Mouse (Mus musculus) forebrain, embryonic 14.5 days (tissue): Measurements from ENCODE around the gene 4930467E23Rik. TPM values are rescaled to one million over a fixed set of nuclear protein-coding genes. Genes with fewer than 3 reads are reported as not detected.
"Not testable (repeated sequence)": the region's sequence is repeated elsewhere in the genome, so short reads cannot be mapped to it uniquely, and the experiment has no call there.

Experiments used
- ATAC-seq: fragments of 200-750 bp; cut with Nextera tagmentation; 2 replicates; pipeline ENCODE4 v1.8.0; 2017; ENCODE audit warnings: mild to moderate bottlenecking, moderate library complexity
- DNase-seq: peaks from one replicate; pipeline ENCODE4 v3.0.0-alpha.2; 2015; ENCODE audit warnings: low spot score
- H3K27ac ChIP-seq: fragments of 300-500 bp; sonication (generic); 2 replicates; pipeline ENCODE4 v1.5.1; 2014; ENCODE audit warnings: low read depth, mild to moderate bottlenecking, control low read depth, low read length, moderate library complexity
- H3K27me3 ChIP-seq: fragments of 300-500 bp; sonication (generic); replicated peaks from 2 replicates; pipeline ENCODE4 v1.6.1; 2014; ENCODE audit warnings: low read length, control low read depth, mixed read lengths; ENCODE audit not compliant: control insufficient read depth, insufficient read depth
- H3K36me3 ChIP-seq: fragments of 300-500 bp; sonication (generic); 2 replicates; pipeline ENCODE4 v1.6.1; 2014; ENCODE audit warnings: low read length, control low read depth; ENCODE audit not compliant: control insufficient read depth, insufficient read depth
- H3K4me1 ChIP-seq: fragments of 300-500 bp; sonication (generic); 2 replicates; pipeline ENCODE4 v1.6.1; 2014; ENCODE audit warnings: antibody characterized with exemption, low read length, control low read depth; ENCODE audit not compliant: control insufficient read depth, insufficient read depth
- H3K4me2 ChIP-seq: fragments of 300-500 bp; sonication (generic); 2 replicates; pipeline ENCODE4 v1.6.1; 2014; ENCODE audit warnings: mild to moderate bottlenecking, control low read depth, low read length
- H3K4me3 ChIP-seq: fragments of 300-500 bp; sonication (generic); 2 replicates; pipeline ENCODE4 v1.5.1; 2014; ENCODE audit warnings: low read depth, low read length, control low read depth
- H3K9ac ChIP-seq: fragments of 300-500 bp; sonication (generic); 2 replicates; pipeline ENCODE4 v1.6.1; 2014; ENCODE audit warnings: mild to moderate bottlenecking, low read length, control low read depth, moderate library complexity
- H3K9me3 ChIP-seq: fragments of 300-500 bp; sonication (generic); replicated peaks from 2 replicates; pipeline ENCODE4 v1.6.1; 2016; ENCODE audit warnings: low read length, control low read depth, mixed read lengths; ENCODE audit not compliant: control insufficient read depth
- WGBS: fragments of 180-500 bp; shearing (Covaris S2); extraction: QIAGEN DNeasy Blood & Tissue Kit; methylation state at CpG from one replicate; pipeline ENCODE4 v1.1.7; 2014; 5-methylcytosine and 5-hydroxymethylcytosine counted together
- polyA plus RNA-seq: library from polyadenylated mRNA; unstranded; fragments of >200 nt; fragmentation: Nextera tagmentation; extraction: Ambion mirVana; gene quantifications from 2 replicates; pipeline ENCODE4 v1.2.1, GENCODE M21; 2014

The 4930467E23Rik gene
- polyA plus RNA-seq, 1 experiment from 2014 or later: not detected

DNA sequence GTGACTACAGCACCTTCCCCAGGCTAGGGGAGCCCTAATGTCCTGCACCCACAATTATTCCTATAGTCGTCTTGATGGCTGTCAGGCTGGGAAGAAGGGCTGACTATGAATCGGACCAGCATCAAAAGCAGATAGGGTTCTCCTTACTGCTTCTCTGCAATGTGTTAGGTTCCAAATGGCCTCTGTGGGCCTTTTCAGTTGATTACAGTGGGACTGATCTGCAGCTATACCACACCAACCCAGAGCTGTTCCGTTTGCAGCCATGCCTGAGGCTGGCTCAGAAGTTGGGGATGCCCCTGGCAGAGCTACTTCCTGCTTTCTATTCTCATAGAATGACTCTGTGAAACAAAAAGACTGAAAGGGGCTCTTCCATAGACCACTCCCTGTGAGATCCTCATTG lies 53.4 kb downstream of the 4930467E23Rik start:
- not testable (repeated sequence) for DNase-seq, ATAC-seq, H3K9me3 ChIP-seq, H3K27ac ChIP-seq, H3K4me3 ChIP-seq, H3K36me3 ChIP-seq, H3K4me2 ChIP-seq, H3K9ac ChIP-seq, H3K4me1 ChIP-seq, H3K27me3 ChIP-seq
- WGBS: 82% methylated on average over 3 of the region's 3 CpGs

- not testable (repeated sequence) for DNase-seq, H3K9ac ChIP-seq, ATAC-seq, H3K27ac ChIP-seq, H3K4me2 ChIP-seq, H3K9me3 ChIP-seq, H3K4me1 ChIP-seq, H3K4me3 ChIP-seq, H3K36me3 ChIP-seq, H3K27me3 ChIP-seq
- no CpG with 5 or more reads among the region's 5 CpGs for WGBS
Measured at GRCm38 (mm10) chr8:19783860-19784259, 54.5 kb downstream of the 4930467E23Rik start.

- WGBS: 16% methylated on average over 68 of the region's 71 CpGs
Measured at GRCm38 (mm10) chr8:19784554-19785364, 55.4 kb downstream of the 4930467E23Rik start.

GRCm38 (mm10) chr8:19792696-19793095 lies 63.3 kb downstream of the 4930467E23Rik start:
- 79% methylated on average over 7 of the region's 7 CpGs for WGBS
- DNase-seq, ATAC-seq, H3K4me2 ChIP-seq, H3K27me3 ChIP-seq, H3K36me3 ChIP-seq, H3K27ac ChIP-seq, H3K9me3 ChIP-seq, H3K9ac ChIP-seq, H3K4me1 ChIP-seq, H3K4me3 ChIP-seq: not testable (repeated sequence)

More at GRCm38 (mm10) chr8:19784554-19785364, 55.4 kb downstream of the 4930467E23Rik start:
- Histone ChIP-seq H3K9ac (peak overlapping the region; percentile 80), H3K4me3 (peak overlapping the region; percentile 56), H3K27ac (peak overlapping the region; percentile 82), H3K4me2 (peak overlapping the region; percentile 45)
- ATAC-seq (peak; percentile 100), DNase-seq (peak; percentile 95)
- H3K9me3 ChIP-seq, H3K36me3 ChIP-seq, H3K27me3 ChIP-seq, H3K4me1 ChIP-seq: not testable (repeated sequence)

Other genes with a start within 250 kb of the 4930467E23Rik start
- gene Defb7, start 234.5 kb upstream of the 4930467E23Rik start, polyA plus RNA-seq: not detected in 2 replicates
- not detected in 2 replicates for gene Gm31371, start 173.8 kb downstream of the 4930467E23Rik start, polyA plus RNA-seq